Mouse (Mus musculus): ENCODE data around the gene Cfc1.
"Not testable (repeated sequence)": the region's sequence is repeated elsewhere in the genome, so short reads cannot be mapped to it uniquely, and the experiment has no call there.

Cfc1 gene

GRCm38 (mm10) chr1:34535043-34535698, at the start of gene Cfc1:
TSS of gene Cfc1 (plus strand) at chr1:34535648.
- DNase-seq (ENCODE audit: low read depth, low spot score), result not testable (repeated sequence)

- DNase-seq (ENCODE audit: low read depth, low spot score), result no peak
Observed at GRCm38 (mm10) chr1:34487383-34487782, 48.1 kb upstream of the Cfc1 start.

- no peak for DNase-seq (ENCODE audit: low read depth, low spot score)
Observed at GRCm38 (mm10) chr1:34489852-34490541, 45.5 kb upstream of the Cfc1 start.

- no peak for DNase-seq (ENCODE audit: low read depth, low spot score)
Observed at GRCm38 (mm10) chr1:34491480-34491879, 44.0 kb upstream of the Cfc1 start.

GRCm38 (mm10) chr1:34502991-34503390, 32.5 kb upstream of the Cfc1 start:
- DNase-seq (ENCODE audit: low read depth, low spot score), result no peak

- no peak for DNase-seq (ENCODE audit: low read depth, low spot score)
Observed at GRCm38 (mm10) chr1:34505307-34505706, 30.1 kb upstream of the Cfc1 start.

GRCm38 (mm10) chr1:34505970-34506551, 29.4 kb upstream of the Cfc1 start:
- DNase-seq (ENCODE audit: low read depth, low spot score), result no peak

- no peak for DNase-seq (ENCODE audit: low read depth, low spot score)
Observed at GRCm38 (mm10) chr1:34507986-34508385, 27.5 kb upstream of the Cfc1 start.

GRCm38 (mm10) chr1:34510575-34510981, 24.9 kb upstream of the Cfc1 start:
- no peak for DNase-seq (ENCODE audit: low read depth, low spot score)

GRCm38 (mm10) chr1:34511027-34511426, 24.4 kb upstream of the Cfc1 start:
- DNase-seq (ENCODE audit: low read depth, low spot score), result no peak

GRCm38 (mm10) chr1:34513068-34513467, 22.4 kb upstream of the Cfc1 start:
- no peak for DNase-seq (ENCODE audit: low read depth, low spot score)

GRCm38 (mm10) chr1:34516595-34516994, 18.9 kb upstream of the Cfc1 start:
- no peak for DNase-seq (ENCODE audit: low read depth, low spot score)

GRCm38 (mm10) chr1:34517297-34517696, 18.2 kb upstream of the Cfc1 start:
- DNase-seq (ENCODE audit: low read depth, low spot score), result not testable (repeated sequence)

- DNase-seq (ENCODE audit: low read depth, low spot score), result not testable (repeated sequence)
Observed at GRCm38 (mm10) chr1:34517797-34518196, 17.7 kb upstream of the Cfc1 start.

- no peak for DNase-seq (ENCODE audit: low read depth, low spot score)
Observed at GRCm38 (mm10) chr1:34518259-34518658, 17.2 kb upstream of the Cfc1 start.

GRCm38 (mm10) chr1:34522205-34522849, 13.1 kb upstream of the Cfc1 start:
- DNase-seq (ENCODE audit: low read depth, low spot score), result no peak

- no peak for DNase-seq (ENCODE audit: low read depth, low spot score)
Observed at GRCm38 (mm10) chr1:34522850-34523244, 12.6 kb upstream of the Cfc1 start.

GRCm38 (mm10) chr1:34523647-34524046, 11.8 kb upstream of the Cfc1 start:
- DNase-seq (ENCODE audit: low read depth, low spot score), result no peak

GRCm38 (mm10) chr1:34534574-34534973, 874 bp upstream of the Cfc1 start:
- DNase-seq (ENCODE audit: low read depth, low spot score), result not testable (repeated sequence)

GRCm38 (mm10) chr1:34536291-34536766, 881 bp downstream of the Cfc1 start:
- DNase-seq (ENCODE audit: low read depth, low spot score), result no peak

GRCm38 (mm10) chr1:34536767-34537485, 1.5 kb downstream of the Cfc1 start:
- DNase-seq (ENCODE audit: low read depth, low spot score), result no peak

GRCm38 (mm10) chr1:34547074-34547473, 11.6 kb downstream of the Cfc1 start:
- no peak for DNase-seq (ENCODE audit: low read depth, low spot score)

Measured in retina, adult 2 months (tissue).